Mouse (Mus musculus): Measurements from ENCODE around the gene Gkn3. TPM values are rescaled to one million over a fixed set of nuclear protein-coding genes. Genes with fewer than 3 reads are reported as not detected.

Gkn3 gene
- total RNA-seq, 2 experiments from 2014 or later: not detected

- ATAC-seq (replicated peaks; ENCODE audit: low FRiP score, poor library complexity, severe bottlenecking): no peak
Observed at GRCm38 (mm10) chr6:87373057-87373456, 15.7 kb downstream of the Gkn3 start, which contains the start of gene Gkn2. Gene Gkn2, plus strand, starts transcription at chr6:87373357.

- ATAC-seq (replicated peaks; ENCODE audit: low FRiP score, poor library complexity, severe bottlenecking): no peak
Observed at GRCm38 (mm10) chr6:87369223-87369622, 19.5 kb downstream of the Gkn3 start.

- ATAC-seq (replicated peaks; ENCODE audit: low FRiP score, poor library complexity, severe bottlenecking): no peak
Observed at GRCm38 (mm10) chr6:87354441-87354840, 34.3 kb downstream of the Gkn3 start.

- no peak for ATAC-seq (replicated peaks; ENCODE audit: low FRiP score, poor library complexity, severe bottlenecking)
Observed at GRCm38 (mm10) chr6:87350829-87351228, 37.9 kb downstream of the Gkn3 start, which contains the start of gene Gkn1. Gene Gkn1, minus strand, starts transcription at chr6:87350942.

- ATAC-seq (replicated peaks; ENCODE audit: low FRiP score, poor library complexity, severe bottlenecking): no peak
Observed at GRCm38 (mm10) chr6:87335935-87336295, 52.8 kb downstream of the Gkn3 start.

GRCm38 (mm10) chr6:87335091-87335934 is 53.4 kb downstream of the Gkn3 start, which contains the start of gene Antxr1:
Gene Antxr1, minus strand, starts transcription at chr6:87335821.
- ATAC-seq (replicated peaks; ENCODE audit: low FRiP score, poor library complexity, severe bottlenecking): no peak

GRCm38 (mm10) chr6:87334361-87335090 is 54.2 kb downstream of the Gkn3 start:
- no peak for ATAC-seq (replicated peaks; ENCODE audit: low FRiP score, poor library complexity, severe bottlenecking)

Other genes with a start within 250 kb of the Gkn3 start
- not detected in 2 replicates for gene Antxr1, start 53.1 kb downstream of the Gkn3 start, total RNA-seq (2015; ENCODE audit: low replicate concordance)
- not detected in 2 replicates for gene Antxr1, start 53.1 kb downstream of the Gkn3 start, total RNA-seq (2017; ENCODE audit: low replicate concordance)
- gene Gkn1, start 38.0 kb downstream of the Gkn3 start, total RNA-seq (2015; ENCODE audit: low replicate concordance): not detected in 2 replicates
- not detected in 2 replicates for gene Gkn1, start 38.0 kb downstream of the Gkn3 start, total RNA-seq (2017; ENCODE audit: low replicate concordance)
- not detected in 2 replicates for gene Gkn2, start 15.6 kb downstream of the Gkn3 start, total RNA-seq (2015; ENCODE audit: low replicate concordance)
- not detected in 2 replicates for gene Gkn2, start 15.6 kb downstream of the Gkn3 start, total RNA-seq (2017; ENCODE audit: low replicate concordance)
- gene Bmp10, start 40.1 kb upstream of the Gkn3 start, total RNA-seq (2015; ENCODE audit: low replicate concordance): not detected in 2 replicates
- gene Bmp10, start 40.1 kb upstream of the Gkn3 start, total RNA-seq (2017; ENCODE audit: low replicate concordance): not detected in 2 replicates
- 9.2 and 14.2 TPM in 2 replicates for gene Arhgap25, start 144.3 kb upstream of the Gkn3 start, total RNA-seq (2015; ENCODE audit: low replicate concordance)
- 8.2 and 19.2 TPM in 2 replicates for gene Arhgap25, start 144.3 kb upstream of the Gkn3 start, total RNA-seq (2017; ENCODE audit: low replicate concordance)
- gene Prokr1, start 201.8 kb upstream of the Gkn3 start, total RNA-seq (2015; ENCODE audit: low replicate concordance): 55.4 and 68.8 TPM in 2 replicates
- gene Prokr1, start 201.8 kb upstream of the Gkn3 start, total RNA-seq (2017; ENCODE audit: low replicate concordance): 54.9 and 57.6 TPM in 2 replicates